Mouse (Mus musculus) embryo, embryonic 9.5 days (tissue): ENCODE measurements around the gene Cnot8.

Experiments
- DNase-seq: peaks from one replicate; pipeline ENCODE4 v3.0.0-alpha.2; 2017; ENCODE audit errors: extremely low spot score

Gene Cnot8

GRCm38 (mm10) chr11:58103344-58103653 lies 654 bp upstream of the Cnot8 start:
- DNase-seq: no peak

- no peak for DNase-seq
Observed at GRCm38 (mm10) chr11:58104351-58104791, 418 bp downstream of the Cnot8 start.

- no peak for DNase-seq
Observed at GRCm38 (mm10) chr11:58107009-58107408, 3.1 kb downstream of the Cnot8 start.

- DNase-seq: no peak
Observed at GRCm38 (mm10) chr11:58107664-58108337, 3.8 kb downstream of the Cnot8 start.

- no peak for DNase-seq
Observed at GRCm38 (mm10) chr11:58116560-58116959, 12.6 kb downstream of the Cnot8 start.

- no peak for DNase-seq
Observed at GRCm38 (mm10) chr11:58117044-58117652, 13.2 kb downstream of the Cnot8 start.

GRCm38 (mm10) chr11:58120655-58121054 lies 16.7 kb downstream of the Cnot8 start:
- DNase-seq: no peak

GRCm38 (mm10) chr11:58121351-58121750 lies 17.4 kb downstream of the Cnot8 start:
- no peak for DNase-seq

GRCm38 (mm10) chr11:58123711-58124110 lies 19.8 kb downstream of the Cnot8 start:
- DNase-seq: no peak

GRCm38 (mm10) chr11:58125021-58125420 lies 21.1 kb downstream of the Cnot8 start:
- no peak for DNase-seq

- no peak for DNase-seq
Observed at GRCm38 (mm10) chr11:58126397-58127160, 22.6 kb downstream of the Cnot8 start.

GRCm38 (mm10) chr11:58127544-58127943 lies 23.6 kb downstream of the Cnot8 start:
- DNase-seq: no peak

GRCm38 (mm10) chr11:58129302-58129843 lies 25.4 kb downstream of the Cnot8 start:
- no peak for DNase-seq

GRCm38 (mm10) chr11:58132026-58132425 lies 28.1 kb downstream of the Cnot8 start:
- DNase-seq: no peak

GRCm38 (mm10) chr11:58134869-58135268 lies 30.9 kb downstream of the Cnot8 start:
- no peak for DNase-seq

- DNase-seq: no peak
Observed at GRCm38 (mm10) chr11:58135296-58135695, 31.3 kb downstream of the Cnot8 start.

GRCm38 (mm10) chr11:58136677-58137076 lies 32.7 kb downstream of the Cnot8 start:
- DNase-seq: no peak

- no peak for DNase-seq
Observed at GRCm38 (mm10) chr11:58138821-58139220, 34.9 kb downstream of the Cnot8 start.

GRCm38 (mm10) chr11:58139466-58139865 lies 35.5 kb downstream of the Cnot8 start:
- DNase-seq: no peak

- DNase-seq: no peak
Observed at GRCm38 (mm10) chr11:58143704-58144426, 39.9 kb downstream of the Cnot8 start.

GRCm38 (mm10) chr11:58146241-58146640 lies 42.3 kb downstream of the Cnot8 start:
- DNase-seq: no peak

GRCm38 (mm10) chr11:58155458-58155857 lies 51.5 kb downstream of the Cnot8 start:
- DNase-seq: no peak
